Mouse (Mus musculus) spleen, postnatal 14 days (tissue): ENCODE data around the gene Gm6096.

Source experiments
- DNase-seq, 2 experiments: peaks; one replicate each; pipeline ENCODE4 v3.0.0; 2021 to 2022; ENCODE audit warnings: low spot score in 2 of 2

Gm6096 gene

DNA sequence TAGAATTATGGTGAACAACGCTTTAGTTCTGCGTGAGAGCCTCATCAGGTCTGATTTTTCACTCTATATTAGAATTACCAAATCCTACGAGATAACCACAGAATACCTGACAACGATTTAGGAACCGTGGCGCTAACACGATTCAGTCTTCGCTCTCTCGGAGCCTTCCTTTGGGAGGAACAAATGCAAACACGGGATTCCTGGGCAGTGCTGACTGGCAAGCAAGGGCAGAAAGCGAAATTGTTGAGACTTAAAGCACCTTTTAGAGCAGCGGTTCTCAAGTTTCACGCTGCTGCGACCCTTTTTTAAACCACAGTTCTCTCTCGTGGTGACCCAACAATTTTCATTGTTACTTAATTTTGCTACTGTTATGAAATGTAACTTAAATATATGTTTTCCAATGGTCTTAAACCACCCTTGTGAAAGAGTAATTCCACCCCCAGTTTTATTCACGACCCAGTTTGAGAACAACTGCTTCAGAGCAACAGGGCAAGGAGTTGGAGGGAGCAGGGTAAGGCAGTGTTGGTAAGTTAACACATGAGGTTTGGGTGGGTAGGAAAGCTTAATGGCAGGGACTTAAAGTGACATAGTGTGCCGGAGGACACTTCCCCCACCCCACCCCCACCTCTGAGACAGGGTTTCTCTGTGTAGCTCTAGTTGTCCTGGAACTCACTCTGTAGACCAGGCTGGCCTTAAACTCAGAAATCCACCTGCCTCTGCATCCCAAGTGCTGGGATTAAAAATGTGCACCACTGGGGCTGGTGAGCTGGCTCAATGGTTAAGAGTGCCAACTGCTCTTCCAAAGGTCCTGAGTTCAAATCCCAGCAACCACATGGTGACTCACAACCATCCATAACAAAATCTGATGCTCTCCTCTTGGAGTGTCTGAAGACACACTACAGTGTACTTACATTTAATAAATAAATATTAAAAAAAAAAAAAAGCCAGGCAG is 16.0 kb upstream of the Gm6096 start:
- no peak for DNase-seq

DNA sequence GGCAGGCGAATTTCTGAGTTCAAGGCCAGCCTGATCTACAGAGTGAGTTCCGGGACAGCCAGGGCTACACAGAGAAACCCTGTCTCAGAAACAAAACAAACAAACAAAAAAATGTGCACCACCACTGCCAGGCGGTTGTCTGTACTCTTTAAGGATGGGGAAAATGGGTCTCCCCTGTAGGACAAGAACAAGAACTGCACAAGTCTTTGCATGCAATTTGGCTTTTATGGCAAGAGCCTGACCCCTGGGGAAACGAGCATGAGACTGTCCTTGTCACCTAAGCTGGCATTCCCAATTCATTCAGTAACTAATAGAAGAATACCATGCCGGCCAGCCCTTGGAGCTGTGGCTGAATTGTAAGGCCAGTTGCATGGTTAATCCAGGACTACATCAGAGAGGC is 15.2 kb upstream of the Gm6096 start:
- no peak for DNase-seq

DNA sequence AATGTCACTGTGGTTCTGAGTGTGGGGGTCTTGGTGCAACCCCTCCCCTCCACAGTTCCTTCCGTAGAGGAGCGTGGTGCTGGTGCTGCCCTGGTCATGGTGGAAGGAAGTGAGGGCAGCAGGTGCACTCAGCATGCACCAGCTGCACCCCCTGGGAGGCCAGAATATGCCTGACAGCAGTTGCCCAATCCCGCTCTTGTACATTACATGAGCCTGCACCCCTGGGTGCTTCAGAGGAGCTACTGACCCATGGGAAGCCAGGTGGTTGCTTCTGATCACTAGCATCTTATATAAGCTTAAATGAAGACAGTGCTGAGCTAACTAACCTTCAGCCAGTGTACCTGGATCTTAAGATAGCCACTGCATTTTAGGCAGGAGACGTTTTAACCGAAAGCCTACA is 12.8 kb upstream of the Gm6096 start:
- no peak for DNase-seq

DNA sequence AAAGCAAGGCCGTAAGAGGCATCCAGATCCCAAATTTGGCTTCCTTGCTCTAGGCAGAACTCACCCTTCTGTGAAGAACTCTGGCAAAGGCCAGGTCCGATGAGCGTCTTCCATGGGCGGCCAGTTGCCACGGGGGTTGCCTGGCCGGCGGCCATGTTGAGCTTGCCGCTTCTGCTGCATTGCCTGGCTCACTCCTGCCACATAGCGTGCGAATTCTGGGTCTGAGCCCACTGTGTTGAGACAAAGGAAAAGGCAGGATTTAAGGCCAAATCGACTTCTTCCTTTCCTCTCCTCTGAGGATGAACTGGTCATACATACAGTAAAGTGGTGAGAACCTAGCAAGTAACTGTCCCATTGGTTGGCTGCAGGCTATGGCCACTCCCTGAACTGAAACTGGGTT is 8.7 kb upstream of the Gm6096 start:
- no peak for DNase-seq

DNA sequence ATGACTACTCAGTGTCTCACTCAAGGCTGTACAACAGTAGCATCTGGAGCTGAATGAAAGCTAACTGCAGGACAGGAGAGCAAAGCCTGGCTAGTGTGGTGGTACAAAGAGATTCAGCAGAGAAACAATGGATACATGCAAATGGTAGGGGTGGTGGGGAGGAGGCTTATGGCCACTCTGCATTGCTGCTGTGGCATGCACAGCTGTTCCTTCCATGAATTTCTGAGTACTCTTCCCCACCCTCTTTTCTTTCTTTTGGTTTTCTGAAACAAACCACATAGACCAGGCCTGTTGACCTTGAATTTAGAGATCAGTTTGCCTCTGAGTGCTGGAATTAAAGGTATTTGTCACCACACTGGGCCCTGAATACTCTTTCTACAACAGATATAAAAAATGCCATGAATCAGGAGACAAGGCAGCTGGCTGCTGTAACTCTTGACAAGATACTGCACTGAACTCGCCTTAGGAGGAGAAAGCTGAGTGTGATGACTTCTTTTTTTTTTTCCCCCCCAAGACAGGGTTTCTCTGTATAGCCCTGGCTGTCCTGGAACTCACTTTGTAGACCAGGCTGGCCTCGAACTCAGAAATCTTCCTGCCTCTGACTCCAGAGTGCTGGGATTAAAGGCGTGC is 3.9 kb upstream of the Gm6096 start:
- DNase-seq = no peak

DNA sequence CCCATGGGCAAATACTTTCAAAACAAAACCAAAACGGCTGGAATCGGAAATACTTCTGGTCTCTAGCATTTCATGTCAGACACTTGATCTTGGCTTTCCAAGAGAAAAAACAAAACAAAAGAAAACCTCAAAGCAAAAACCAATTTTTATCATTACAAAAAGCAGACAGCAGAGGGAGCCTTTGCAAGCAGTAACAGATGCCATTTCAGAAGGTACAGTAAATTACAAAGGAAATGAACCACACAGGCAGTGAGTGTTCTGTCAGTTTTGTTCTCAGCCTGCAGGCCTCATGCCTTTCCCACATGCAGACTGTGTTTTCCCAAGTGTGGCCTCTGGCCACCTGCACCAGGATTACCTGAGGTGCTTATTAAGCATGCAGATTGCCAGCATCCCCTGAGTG is 1.2 kb downstream of the Gm6096 start:
- DNase-seq = no peak

DNA sequence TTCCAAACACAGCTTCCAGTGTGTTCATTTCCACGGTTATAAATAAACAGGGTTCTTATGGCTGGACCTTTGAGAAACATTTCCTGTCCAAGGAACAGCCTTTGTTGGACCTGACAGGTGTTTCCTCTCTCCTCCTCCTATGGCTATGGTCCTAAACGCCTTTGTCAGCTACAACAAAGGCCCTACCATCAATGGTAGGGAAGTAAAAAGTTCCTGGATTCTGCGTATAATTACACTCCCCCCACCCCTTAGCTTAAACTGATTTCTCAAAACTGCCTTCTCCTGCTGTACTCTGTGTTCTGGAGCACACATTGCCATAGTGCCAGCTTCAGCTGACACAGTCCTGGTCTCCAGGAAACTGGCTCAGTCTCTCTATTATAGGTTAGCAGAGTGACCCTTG is 4.3 kb downstream of the Gm6096 start:
- no peak for DNase-seq

DNA sequence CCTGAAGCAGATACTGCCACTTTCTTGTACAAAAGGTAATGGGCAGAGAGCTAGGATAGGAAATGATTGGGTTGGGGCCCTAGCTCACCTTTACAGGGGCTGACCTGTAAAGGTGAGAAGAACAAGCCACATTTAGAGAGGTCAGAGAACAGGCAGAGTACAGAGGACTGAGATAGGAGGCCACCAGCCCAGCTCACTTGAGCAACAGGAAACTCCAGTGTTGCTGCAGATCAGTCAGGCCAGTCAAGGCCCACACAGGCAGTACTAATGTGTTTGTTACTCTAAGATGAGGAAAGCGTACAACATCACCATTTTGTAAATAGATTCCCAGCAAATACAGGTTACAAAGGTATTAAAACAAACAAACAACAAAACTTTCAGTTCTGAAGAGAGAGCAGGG is 5.1 kb downstream of the Gm6096 start:
- DNase-seq = no peak

DNA sequence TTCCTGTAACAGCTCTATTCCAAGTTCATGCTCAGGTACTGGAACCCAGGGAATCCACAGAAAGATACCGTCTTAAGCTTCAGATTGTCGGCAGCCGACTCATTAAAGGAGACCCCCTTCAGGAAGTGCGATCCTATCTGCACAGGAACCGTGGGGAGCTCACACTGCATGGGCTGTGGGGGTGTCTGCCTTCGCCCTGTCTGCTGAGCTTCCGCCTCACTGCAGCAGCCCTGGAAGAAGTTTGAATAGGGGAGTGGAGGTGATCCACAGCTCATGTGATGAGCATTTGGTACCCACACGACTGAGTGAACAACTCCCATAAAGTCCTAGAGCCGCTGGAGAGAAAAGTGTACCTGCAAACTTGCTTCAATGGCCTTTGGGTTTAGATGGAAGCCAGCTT is 6.4 kb downstream of the Gm6096 start:
- no peak for DNase-seq

DNA sequence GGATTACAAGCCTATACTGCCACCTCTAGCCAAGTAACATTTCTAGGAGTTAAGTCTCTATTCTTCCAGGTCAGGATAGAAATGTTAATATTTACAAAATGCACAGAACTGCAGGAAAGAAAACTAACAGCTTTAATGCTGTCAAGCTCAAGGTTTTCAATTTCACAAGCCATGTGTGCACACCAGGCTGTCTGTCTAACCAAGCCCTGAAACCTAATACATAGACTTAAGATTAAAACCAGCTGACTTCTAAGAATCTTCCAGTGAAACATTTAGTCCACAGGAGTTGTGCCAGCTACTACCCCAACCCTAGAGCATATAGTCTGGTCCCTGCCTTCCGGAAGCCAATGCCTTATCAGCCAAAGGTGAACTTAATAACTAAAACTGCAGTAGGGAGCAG is 7.6 kb downstream of the Gm6096 start:
- no peak for DNase-seq

DNA sequence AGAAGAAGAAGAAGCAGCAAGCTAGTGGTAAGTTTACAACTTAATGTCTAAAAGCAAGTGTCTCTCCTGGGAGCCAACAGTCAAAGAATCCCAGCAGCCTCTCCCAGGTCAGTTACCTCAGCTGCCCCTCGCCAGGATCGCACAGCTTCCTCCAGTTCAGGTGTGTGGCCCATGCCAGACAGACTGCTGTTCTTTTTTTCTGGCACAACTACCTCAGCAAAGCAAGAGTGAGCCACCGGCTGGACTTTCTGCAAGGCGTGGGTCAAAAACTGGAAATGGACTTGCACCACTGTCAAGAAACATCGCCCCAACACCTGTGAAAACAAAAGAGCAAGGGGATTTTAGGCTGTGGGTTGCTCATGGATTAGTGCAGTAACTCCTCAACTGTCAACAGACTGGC is 12.6 kb downstream of the Gm6096 start:
- DNase-seq = no peak

DNA sequence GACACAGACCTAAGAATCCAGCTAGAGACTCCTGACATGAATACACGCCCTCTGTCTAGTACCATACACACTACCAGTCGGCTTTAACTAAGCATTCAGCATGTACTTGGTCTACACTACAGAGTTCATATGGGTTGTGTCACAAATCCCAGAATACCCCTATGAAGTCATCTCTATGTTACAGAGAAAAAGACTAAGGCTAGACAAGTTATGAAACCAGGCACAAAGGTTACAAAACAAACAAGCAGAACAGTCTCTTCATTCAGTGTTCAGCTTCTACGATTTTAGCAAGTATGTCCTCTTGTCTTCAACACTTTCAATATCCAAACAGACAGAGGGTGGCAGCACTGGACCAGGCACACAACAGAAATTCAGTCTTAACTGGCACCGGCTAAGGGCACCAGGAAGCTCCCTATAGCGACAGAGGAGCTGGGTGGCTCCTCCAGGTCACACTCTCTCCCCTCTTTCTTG is 15.1 kb downstream of the Gm6096 start:
- DNase-seq = peak in 1 of 2 experiments; percentile 38

DNA sequence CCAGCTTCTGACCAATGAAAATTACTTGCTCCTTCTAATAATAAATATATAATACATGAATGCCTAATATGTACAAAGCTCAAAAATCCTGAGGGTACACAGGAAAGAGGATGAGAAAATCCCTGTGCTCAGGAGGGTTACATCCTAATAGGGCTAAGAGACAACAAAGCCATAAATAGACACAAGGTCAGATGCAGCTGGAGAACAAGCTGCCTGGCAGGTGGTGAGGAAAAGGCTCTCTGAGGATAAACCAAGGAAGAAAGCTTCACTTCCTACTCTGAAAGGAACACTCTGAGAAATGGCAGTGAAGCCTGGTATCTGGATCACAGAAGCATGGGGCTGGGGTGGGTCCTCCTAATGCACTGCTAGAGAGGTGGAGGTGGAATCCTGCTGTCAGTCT is 15.6 kb downstream of the Gm6096 start:
- DNase-seq = no peak

DNA sequence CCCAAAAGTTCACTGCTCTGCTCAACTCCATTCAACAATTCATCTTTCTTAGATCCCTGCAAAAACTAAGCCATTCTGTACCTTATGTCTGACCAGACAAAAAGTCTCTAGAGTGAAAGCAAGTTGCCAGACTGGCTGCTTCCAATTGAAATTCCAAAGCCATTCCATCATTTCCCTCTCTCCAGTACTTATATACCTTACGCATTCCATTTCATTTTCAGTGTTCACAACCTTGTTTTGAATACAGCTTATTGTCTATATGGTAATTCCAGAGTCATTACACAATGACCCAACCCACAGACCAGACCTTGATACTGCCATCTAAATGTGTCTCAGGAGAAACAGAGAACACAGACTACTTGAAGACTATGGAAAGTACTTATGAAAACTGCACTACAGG is 17.6 kb downstream of the Gm6096 start:
- DNase-seq = no peak

DNA sequence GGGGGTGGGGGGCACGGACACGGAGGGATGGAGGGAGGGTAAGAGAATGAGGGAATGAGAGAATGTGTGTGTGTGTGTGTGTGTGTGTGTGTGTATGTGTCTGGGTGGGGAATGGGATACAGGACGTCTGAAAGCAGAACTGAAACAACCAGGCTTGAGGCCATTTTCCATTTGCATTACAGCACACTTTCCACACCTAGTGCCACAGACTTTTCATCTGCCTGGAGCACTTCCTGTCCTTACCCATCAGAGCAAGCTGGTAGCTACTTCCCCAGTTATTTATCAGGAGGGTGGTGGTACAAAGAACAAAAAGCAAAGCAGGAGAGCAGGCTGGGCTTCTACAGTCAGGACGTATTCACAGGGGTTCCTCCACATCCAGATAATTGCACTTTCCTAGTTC is 21.6 kb downstream of the Gm6096 start:
- no peak for DNase-seq

DNA sequence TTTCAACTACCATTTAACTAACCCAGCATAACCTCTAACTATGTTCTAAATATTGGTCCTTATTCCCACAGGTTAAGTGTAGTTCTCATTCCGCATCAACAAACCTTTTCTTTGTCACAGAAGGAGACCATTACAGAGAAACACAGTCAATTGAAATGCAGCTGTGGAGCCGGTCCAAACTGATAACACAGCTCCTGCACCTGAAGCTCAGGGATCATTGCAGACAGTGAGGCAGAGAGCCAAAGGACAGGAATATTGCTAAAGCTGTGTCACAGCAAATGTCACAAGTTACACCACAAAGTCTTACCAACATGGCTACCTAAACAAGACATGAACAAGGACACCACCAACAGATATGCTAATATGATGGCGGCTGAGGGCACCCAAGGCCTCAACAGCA is 25.2 kb downstream of the Gm6096 start:
- DNase-seq = no peak

DNA sequence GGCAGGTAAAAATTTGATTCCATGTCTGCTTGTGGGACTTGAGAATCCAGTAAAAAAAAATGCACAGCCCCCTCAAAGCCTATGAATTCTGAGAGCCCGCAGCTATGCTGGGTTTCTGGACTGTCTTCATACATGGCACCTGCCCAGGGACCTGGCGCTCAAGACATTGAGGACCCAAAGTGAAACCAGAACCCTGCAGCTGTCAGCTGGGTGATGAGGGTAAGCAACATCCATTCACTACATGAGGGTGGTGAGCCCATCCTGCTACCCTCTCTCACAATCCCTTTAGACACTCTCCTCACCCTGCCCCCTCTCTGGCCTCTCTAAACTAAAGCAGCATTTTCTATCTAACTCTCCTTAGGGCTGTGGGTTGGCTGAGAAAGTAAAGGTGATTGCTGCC is 26.8 kb downstream of the Gm6096 start:
- no peak for DNase-seq

DNA sequence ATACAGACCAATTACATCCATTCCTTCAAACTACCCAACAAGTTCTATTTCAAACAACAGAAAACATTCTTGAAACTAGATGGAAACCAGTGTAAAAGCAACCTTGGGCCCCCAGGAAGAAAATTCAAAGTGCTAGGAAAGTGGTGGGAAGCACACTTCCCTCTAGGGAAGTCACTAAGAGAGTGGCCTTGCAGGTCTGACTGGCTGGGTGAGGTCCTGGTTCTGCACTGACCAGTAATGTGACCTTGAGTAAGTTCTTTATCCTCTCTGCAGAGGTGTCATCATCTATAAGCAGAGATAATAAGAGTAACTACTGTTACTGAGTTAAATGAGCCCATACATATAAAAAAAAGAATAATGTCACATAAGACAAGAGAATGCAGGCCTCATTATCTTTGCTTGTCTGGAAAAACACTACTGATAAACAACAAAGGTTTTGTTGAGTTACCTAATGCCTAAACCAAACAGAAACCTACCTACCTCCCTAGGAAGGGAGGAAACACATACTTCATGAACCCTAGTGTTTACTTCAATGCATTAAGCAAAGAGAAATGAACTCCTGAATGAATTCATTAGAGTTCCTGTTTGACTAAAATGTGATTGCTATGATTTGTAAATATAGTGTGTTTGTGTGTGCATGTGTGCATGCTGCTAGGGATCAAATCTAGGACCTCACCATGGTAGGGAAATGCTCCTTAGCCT is 39.8 kb downstream of the Gm6096 start:
- no peak for DNase-seq

DNA sequence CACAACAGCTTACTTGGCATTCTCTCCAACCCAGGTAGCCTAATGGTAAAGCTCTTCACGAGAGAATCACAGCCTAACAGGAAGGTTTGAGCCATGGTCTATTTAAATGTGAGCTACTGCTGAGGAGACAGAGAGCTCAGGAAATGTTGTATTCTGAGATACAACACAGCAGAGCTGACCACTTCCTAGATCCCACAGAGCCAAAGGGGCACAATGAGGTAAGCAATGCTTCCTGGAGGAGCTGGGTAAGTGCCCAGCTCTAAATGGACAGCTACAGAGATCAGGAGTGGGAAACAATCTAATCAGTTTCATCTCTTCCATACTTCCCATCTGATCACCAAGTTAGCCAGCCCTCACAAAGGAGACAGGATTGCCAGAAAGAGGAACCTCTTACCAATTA is 40.4 kb downstream of the Gm6096 start:
- DNase-seq = no peak

DNA sequence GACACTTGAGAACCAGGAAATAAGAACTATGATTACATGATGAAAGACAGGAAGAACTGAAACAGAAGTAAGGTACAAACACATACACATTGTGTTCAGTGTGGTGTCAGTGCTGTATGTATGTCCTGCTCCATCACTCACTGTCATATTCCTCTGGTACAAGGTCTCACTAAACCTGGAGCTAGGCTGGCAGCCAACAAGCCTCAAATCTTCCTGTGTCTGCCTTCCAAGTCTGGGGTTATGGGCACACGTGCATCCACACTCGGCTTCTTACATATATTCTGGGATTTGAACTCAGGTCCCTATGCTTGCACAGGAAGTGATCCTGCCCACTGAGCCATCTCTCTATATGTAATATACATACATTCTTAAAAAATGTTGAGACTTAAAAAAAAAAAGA is 41.8 kb downstream of the Gm6096 start:
- DNase-seq = no peak

DNA sequence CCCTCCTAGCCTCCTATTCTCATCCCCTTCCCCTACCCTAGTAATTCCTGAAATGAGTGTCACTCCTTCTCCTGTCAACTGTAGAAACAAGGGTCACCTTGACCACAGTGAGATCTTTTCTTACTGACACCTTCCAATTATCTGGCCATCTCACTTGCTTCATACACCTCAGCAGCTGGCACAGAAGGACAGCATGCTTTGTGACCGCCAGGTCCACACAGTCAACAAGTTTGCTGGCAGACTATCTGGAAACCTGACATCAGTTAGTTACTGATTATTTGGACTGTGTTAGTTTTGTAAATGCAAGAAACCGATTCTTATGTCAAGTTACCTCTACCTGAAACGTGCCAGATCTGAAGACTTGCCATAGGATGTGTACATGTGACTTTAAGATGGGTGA is 45.3 kb downstream of the Gm6096 start:
- DNase-seq = no peak

DNA sequence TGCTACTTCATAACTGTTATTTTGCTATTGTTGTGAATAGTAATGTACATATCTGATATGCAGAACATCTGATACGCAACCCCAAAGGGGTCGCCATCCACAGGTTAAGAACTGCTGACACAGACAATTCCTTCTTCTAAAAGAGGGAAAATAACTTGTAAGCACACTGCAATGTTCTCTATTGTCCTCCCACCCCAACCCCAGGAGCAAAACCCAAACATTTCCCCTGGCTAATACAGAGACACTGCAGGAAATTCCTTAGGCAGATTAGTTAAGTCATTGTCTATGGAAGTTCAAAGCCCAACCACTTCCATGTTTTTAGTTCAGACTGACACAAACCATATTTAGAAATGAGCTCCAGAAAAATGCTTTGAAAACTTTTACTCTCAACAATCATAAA is 48.0 kb downstream of the Gm6096 start:
- no peak for DNase-seq
